Mouse (Mus musculus) liver, embryonic 16.5 days (tissue): Measurements from ENCODE around the gene Gm16181. TPM values are rescaled to one million over a fixed set of nuclear protein-coding genes. Genes with fewer than 3 reads are reported as not detected.
A peak's percentile ranks its signal among the peaks of the same experiment; 100 is the strongest.

ENCODE experiments used
- ATAC-seq: fragments of 200-750 bp; cut with Nextera tagmentation; 2 replicates; pipeline ENCODE4 v1.8.0; 2017; ENCODE audit warnings: low read depth, mild to moderate bottlenecking, moderate number of reproducible peaks, moderate library complexity
- H3K27ac ChIP-seq: fragments of 300-500 bp; sonication (generic); 2 replicates; pipeline ENCODE4 v1.5.1; 2014; ENCODE audit warnings: mild to moderate bottlenecking, low read length
- H3K27me3 ChIP-seq: fragments of 300-500 bp; sonication (generic); 2 replicates; pipeline ENCODE4 v1.6.1; 2014; ENCODE audit warnings: low read depth, low read length, mixed read lengths; ENCODE audit not compliant: control insufficient read depth, insufficient read depth
- H3K36me3 ChIP-seq: fragments of 300-500 bp; sonication (generic); 2 replicates; pipeline ENCODE4 v1.6.1; 2014; ENCODE audit warnings: mild to moderate bottlenecking; ENCODE audit not compliant: control insufficient read depth, insufficient read depth
- H3K4me1 ChIP-seq: fragments of 300-500 bp; sonication (generic); 2 replicates; pipeline ENCODE4 v1.6.1; 2014; ENCODE audit warnings: low read depth, low read length, mixed read lengths; ENCODE audit not compliant: control insufficient read depth
- H3K4me2 ChIP-seq: fragments of 300-500 bp; sonication (generic); 2 replicates; pipeline ENCODE4 v1.6.1; 2014; ENCODE audit warnings: low read depth, low read length, mixed read lengths
- H3K4me3 ChIP-seq: fragments of 300-500 bp; sonication (generic); 2 replicates; pipeline ENCODE4 v1.5.1; 2014; ENCODE audit warnings: low read depth, mild to moderate bottlenecking, low read length
- H3K9ac ChIP-seq: fragments of 300-500 bp; sonication (generic); 2 replicates; pipeline ENCODE4 v1.6.1; 2014; ENCODE audit warnings: low read depth, low read length
- H3K9me3 ChIP-seq: fragments of 300-500 bp; sonication (generic); replicated peaks from 2 replicates; pipeline ENCODE4 v1.6.1; 2016; ENCODE audit warnings: low read length; ENCODE audit not compliant: control insufficient read depth
- WGBS: fragments of 180-500 bp; shearing (Covaris S2); extraction: QIAGEN DNeasy Blood & Tissue Kit; methylation state at CpG from one replicate; pipeline ENCODE4 v1.1.7; 2014; ENCODE audit not compliant: insufficient replicate concordance; 5-methylcytosine and 5-hydroxymethylcytosine counted together
- polyA plus RNA-seq: library from polyadenylated mRNA; unstranded; fragments of >200 nt; fragmentation: Nextera tagmentation; extraction: Ambion mirVana; gene quantifications from 2 replicates; pipeline ENCODE4 v1.2.1, GENCODE M21; 2015

Gm16181 gene
- polyA plus RNA-seq, result not detected in 2 replicates

GRCm38 (mm10) chr17:35220156-35220952, at the start of gene Gm16181:
Gene Gm16181 (plus strand): TSS chr17:35220834.
- peaks cover 3% of the 10 kb centered on the region; the same call in 1 of the 2 replicates for H3K36me3 ChIP-seq
- 56% methylated on average over 28 of the region's 28 CpGs for WGBS
- no peak within 1 kb of the TSS for H3K9ac ChIP-seq
- peaks cover 8% of the 10 kb centered on the region; the same call in 1 of the 2 replicates for H3K4me1 ChIP-seq
- no peak within 1 kb of the TSS for H3K4me3 ChIP-seq
- no peak within 1 kb of the TSS for H3K4me2 ChIP-seq
- no peak for ATAC-seq
- no peaks in the 10 kb centered on the region for H3K27me3 ChIP-seq
- peak within 1 kb of the TSS; percentile 59 for H3K27ac ChIP-seq
- no peaks in the 10 kb centered on the region for H3K9me3 ChIP-seq

- Histone ChIP-seq H3K36me3 (no peaks in the 10 kb centered on the region), H3K4me1 (no peaks in the 10 kb centered on the region), H3K9me3 (no peaks in the 10 kb centered on the region), H3K4me2 (no peak overlapping the region), H3K27me3 (no peaks in the 10 kb centered on the region), H3K4me3 (no peak overlapping the region), H3K9ac (no peak overlapping the region), H3K27ac (no peak overlapping the region)
- WGBS, result 49% methylated on average over 11 of the region's 11 CpGs
- ATAC-seq, result no peak
These were observed 48.0 kb upstream of the Gm16181 start for GRCm38 (mm10) chr17:35172445-35173234.

GRCm38 (mm10) chr17:35173329-35173728, 47.3 kb upstream of the Gm16181 start:
- H3K27ac ChIP-seq, result no peak overlapping the region
- no peaks in the 10 kb centered on the region for H3K9me3 ChIP-seq
- H3K27me3 ChIP-seq, result no peaks in the 10 kb centered on the region
- 38% methylated on average over 3 of the region's 3 CpGs for WGBS
- ATAC-seq, result no peak
- no peak overlapping the region for H3K9ac ChIP-seq
- H3K36me3 ChIP-seq, result no peaks in the 10 kb centered on the region
- H3K4me2 ChIP-seq, result no peak overlapping the region
- no peaks in the 10 kb centered on the region for H3K4me1 ChIP-seq
- no peak overlapping the region for H3K4me3 ChIP-seq

- Histone ChIP-seq H3K27ac (no peak overlapping the region), H3K9ac (no peak overlapping the region), H3K4me3 (no peak overlapping the region), H3K27me3 (no peaks in the 10 kb centered on the region), H3K9me3 (no peaks in the 10 kb centered on the region), H3K4me2 (no peak overlapping the region), H3K4me1 (no peaks in the 10 kb centered on the region), H3K36me3 (no peaks in the 10 kb centered on the region)
- no peak for ATAC-seq
- 50% methylated on average over 8 of the region's 8 CpGs for WGBS
These were observed 46.2 kb upstream of the Gm16181 start for GRCm38 (mm10) chr17:35174201-35174977.

GRCm38 (mm10) chr17:35175382-35175781, 45.3 kb upstream of the Gm16181 start:
- Histone ChIP-seq H3K4me1 (no peaks in the 10 kb centered on the region), H3K4me3 (no peak overlapping the region), H3K9me3 (no peaks in the 10 kb centered on the region), H3K9ac (no peak overlapping the region), H3K27me3 (no peaks in the 10 kb centered on the region), H3K27ac (no peak overlapping the region), H3K4me2 (no peak overlapping the region), H3K36me3 (no peaks in the 10 kb centered on the region)
- ATAC-seq, result no peak
- 60% methylated on average over 6 of the region's 6 CpGs for WGBS

- Histone ChIP-seq H3K36me3 (no peaks in the 10 kb centered on the region), H3K4me3 (no peak within 1 kb of the TSS), H3K4me2 (no peak within 1 kb of the TSS), H3K9ac (no peak within 1 kb of the TSS), H3K4me1 (no peaks in the 10 kb centered on the region), H3K27ac (no peak within 1 kb of the TSS), H3K27me3 (no peaks in the 10 kb centered on the region), H3K9me3 (no peaks in the 10 kb centered on the region)
- 49% methylated on average over 2 of the region's 2 CpGs for whole genome bisulfite sequencing
- no peak for ATAC-seq
These were observed 44.7 kb upstream of the Gm16181 start, which contains the start of gene Aif1 for GRCm38 (mm10) chr17:35175968-35176367. Gene Aif1 (minus strand): TSS chr17:35176068.

GRCm38 (mm10) chr17:35178528-35178927, 42.1 kb upstream of the Gm16181 start:
- Histone ChIP-seq H3K27me3 (no peaks in the 10 kb centered on the region), H3K4me2 (no peak overlapping the region), H3K4me3 (no peak overlapping the region), H3K27ac (no peak overlapping the region), H3K36me3 (no peaks in the 10 kb centered on the region), H3K9ac (no peak overlapping the region), H3K9me3 (no peaks in the 10 kb centered on the region), H3K4me1 (no peaks in the 10 kb centered on the region)
- peak; percentile 55 for ATAC-seq
- 8% methylated on average over 5 of the region's 5 CpGs for WGBS

GRCm38 (mm10) chr17:35180093-35180492, 40.5 kb upstream of the Gm16181 start:
- Histone ChIP-seq H3K4me3 (no peak overlapping the region), H3K9me3 (no peaks in the 10 kb centered on the region), H3K27me3 (no peaks in the 10 kb centered on the region), H3K36me3 (no peaks in the 10 kb centered on the region), H3K4me1 (no peaks in the 10 kb centered on the region), H3K27ac (no peak overlapping the region), H3K9ac (no peak overlapping the region), H3K4me2 (no peak overlapping the region)
- 66% methylated on average over 5 of the region's 5 CpGs for WGBS
- ATAC-seq, result no peak
